Mouse (Mus musculus): Measurements from ENCODE around the gene Cc2d2a. TPM values are rescaled to one million over a fixed set of nuclear protein-coding genes. Genes with fewer than 3 reads are reported as not detected.

Cc2d2a gene
- 12.7 TPM for polyA plus RNA-seq (2014; fragmentation: Illumina TruSeq; extraction: RNeasy Lipid Tissue Mini Kit (QIAGEN cat#74804); ENCODE audit: low read depth, low replicate concordance)

DNA sequence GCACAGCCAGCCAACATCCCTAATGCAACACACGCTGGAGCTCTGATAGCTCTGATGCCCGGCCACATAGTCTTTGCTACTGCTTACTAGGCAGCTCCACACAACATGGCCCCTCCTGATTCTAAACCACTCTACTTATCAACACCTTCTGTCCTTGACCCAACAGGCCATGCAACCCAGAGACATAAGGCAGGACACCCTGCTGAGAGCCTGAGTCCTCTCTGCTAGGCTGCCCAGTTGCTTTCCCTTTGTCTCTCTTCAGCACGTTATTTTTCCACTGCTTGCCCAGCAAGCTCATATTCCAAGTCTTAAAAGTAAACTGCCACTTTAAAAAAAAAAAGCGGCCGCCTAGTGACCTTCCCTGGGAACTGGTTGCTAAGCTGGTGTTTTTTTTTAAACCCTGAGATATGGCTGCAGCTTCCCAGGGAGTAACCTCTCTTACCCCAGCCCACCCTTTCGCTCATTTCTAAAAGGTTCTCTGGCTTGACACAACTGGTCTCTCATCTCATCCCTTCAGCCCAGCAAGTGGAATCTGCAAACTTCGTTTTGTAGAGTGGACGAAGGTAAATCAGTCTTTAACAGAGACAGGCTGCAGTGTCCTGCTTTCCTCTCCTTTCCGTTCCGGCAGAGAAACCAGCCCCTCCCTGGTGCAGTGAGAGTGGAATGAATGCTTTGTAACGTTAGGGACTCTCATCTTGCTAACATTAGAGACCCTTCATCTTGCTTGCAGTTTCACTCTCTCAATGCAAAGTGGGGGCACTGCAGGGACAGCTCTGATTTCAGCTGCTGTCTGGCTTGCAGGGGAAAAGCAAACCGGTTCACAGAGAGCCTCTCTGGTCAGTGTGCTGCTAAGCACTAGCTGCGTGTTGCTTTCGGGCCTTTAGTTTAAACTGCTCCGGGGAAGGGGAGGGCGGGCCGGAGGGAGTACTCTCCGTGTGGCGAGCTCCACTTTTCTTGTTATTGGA, at the start of gene Cc2d2a:
Cc2d2a (plus strand) TSS at position 350 of the 965 bp plus-strand sequence.

Other genes starting within 250 kb of the Cc2d2a start
- gene C1qtnf7, start 146.8 kb upstream of the Cc2d2a start, polyA plus RNA-seq (2014; fragmentation: Illumina TruSeq; extraction: RNeasy Lipid Tissue Mini Kit (QIAGEN cat#74804); ENCODE audit: low read depth, low replicate concordance), result 7.4 TPM
- 6.5 TPM for gene Bst1, start 156.5 kb downstream of the Cc2d2a start, polyA plus RNA-seq (2014; fragmentation: Illumina TruSeq; extraction: RNeasy Lipid Tissue Mini Kit (QIAGEN cat#74804); ENCODE audit: low read depth, low replicate concordance)
- 151 TPM for gene Fbxl5, start 159.3 kb downstream of the Cc2d2a start, polyA plus RNA-seq (2014; fragmentation: Illumina TruSeq; extraction: RNeasy Lipid Tissue Mini Kit (QIAGEN cat#74804); ENCODE audit: low read depth, low replicate concordance)
- 367 TPM for gene Cd38, start 206.2 kb downstream of the Cc2d2a start, polyA plus RNA-seq (2014; fragmentation: Illumina TruSeq; extraction: RNeasy Lipid Tissue Mini Kit (QIAGEN cat#74804); ENCODE audit: low read depth, low replicate concordance)